Mouse (Mus musculus) hindbrain, embryonic 10.5 days (tissue): ENCODE results near the gene Prol1. TPM values are rescaled to one million over a fixed set of nuclear protein-coding genes. Genes with fewer than 3 reads are reported as not detected.
"Not testable (repeated sequence)": the region's sequence is repeated elsewhere in the genome, so short reads cannot be mapped to it uniquely, and the experiment has no call there.

ENCODE experiments used
- DNase-seq: peaks from one replicate; pipeline ENCODE4 v3.0.0-alpha.2; 2017; ENCODE audit warnings: low spot score
- H3K27ac ChIP-seq: fragments of 300-500 bp; sonication (generic); 2 replicates; pipeline ENCODE4 v1.5.1; 2016; ENCODE audit warnings: mild to moderate bottlenecking, moderate library complexity
- H3K27me3 ChIP-seq: fragments of 300-500 bp; sonication (generic); 2 replicates; pipeline ENCODE4 v1.6.1; 2016; ENCODE audit warnings: mild to moderate bottlenecking; ENCODE audit not compliant: poor library complexity, insufficient read depth, severe bottlenecking
- H3K36me3 ChIP-seq: fragments of 300-500 bp; sonication (generic); 2 replicates; pipeline ENCODE4 v1.6.1; 2016; ENCODE audit warnings: mild to moderate bottlenecking, moderate library complexity
- H3K4me1 ChIP-seq: fragments of 300-500 bp; sonication (generic); replicated peaks from 2 replicates; pipeline ENCODE4 v1.6.1; 2016; ENCODE audit warnings: mild to moderate bottlenecking
- H3K4me3 ChIP-seq: fragments of 300-500 bp; sonication (generic); 2 replicates; pipeline ENCODE4 v1.5.1; 2016; ENCODE audit warnings: mild to moderate bottlenecking, moderate library complexity
- H3K9me3 ChIP-seq: fragments of 300-500 bp; sonication (generic); 2 replicates; pipeline ENCODE4 v1.6.1; 2016; ENCODE audit warnings: mild to moderate bottlenecking, moderate library complexity
- WGBS: fragments of 180-500 bp; shearing (Covaris S2); methylation state at CpG from one replicate; pipeline ENCODE4 v1.1.7; 2016; 5-methylcytosine and 5-hydroxymethylcytosine counted together
- polyA plus RNA-seq: library from polyadenylated mRNA; unstranded; fragments of >200 nt; fragmentation: Nextera tagmentation; extraction: Ambion mirVana; gene quantifications from 2 replicates; pipeline ENCODE4 v1.2.1, GENCODE M21; 2016

Gene Prol1
- not detected in 2 replicates for polyA plus RNA-seq

- 92% methylated on average over 1 of the region's 1 CpGs for WGBS
- Histone ChIP-seq H3K36me3 (no peaks in the 10 kb centered on the region), H3K9me3 (no peaks in the 10 kb centered on the region), H3K27ac (no peak within 1 kb of the TSS), H3K4me1 (no peaks in the 10 kb centered on the region), H3K4me3 (no peak within 1 kb of the TSS), H3K27me3 (no peaks in the 10 kb centered on the region)
- DNase-seq: no peak
Measured at GRCm38 (mm10) chr5:88317012-88317411, at the start of gene Prol1. Prol1 (plus strand) TSS chr5:88317312.

DNA sequence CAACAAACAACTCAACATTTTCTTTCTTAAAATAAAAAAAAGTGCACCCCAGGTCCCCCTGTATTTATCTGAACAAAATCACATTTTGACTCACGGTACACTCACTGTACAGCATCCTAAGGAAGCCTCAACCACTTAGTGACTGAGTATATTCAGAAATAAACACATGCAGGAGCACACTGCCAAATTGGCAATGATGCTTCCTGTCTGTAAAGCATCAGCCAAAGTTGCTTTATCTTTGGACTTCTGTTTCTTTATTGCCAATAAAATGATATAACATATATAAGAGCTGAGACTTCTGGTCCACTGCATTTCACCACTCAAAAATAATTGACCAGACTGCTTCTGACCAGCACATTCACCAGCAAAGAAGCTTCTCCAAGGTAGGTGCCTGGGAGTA lies 48.5 kb upstream of the Prol1 start, which contains the start of gene Gm7714:
Gene Gm7714, plus strand, starts transcription at position 301 of the 400 bp plus-strand sequence.
- DNase-seq: no peak
- 85% methylated on average over 1 of the region's 1 CpGs for WGBS
- Histone ChIP-seq H3K36me3 (no peaks in the 10 kb centered on the region), H3K27ac (no peak within 1 kb of the TSS), H3K4me1 (no peaks in the 10 kb centered on the region), H3K27me3 (no peaks in the 10 kb centered on the region), H3K9me3 (no peaks in the 10 kb centered on the region), H3K4me3 (no peak within 1 kb of the TSS)

DNA sequence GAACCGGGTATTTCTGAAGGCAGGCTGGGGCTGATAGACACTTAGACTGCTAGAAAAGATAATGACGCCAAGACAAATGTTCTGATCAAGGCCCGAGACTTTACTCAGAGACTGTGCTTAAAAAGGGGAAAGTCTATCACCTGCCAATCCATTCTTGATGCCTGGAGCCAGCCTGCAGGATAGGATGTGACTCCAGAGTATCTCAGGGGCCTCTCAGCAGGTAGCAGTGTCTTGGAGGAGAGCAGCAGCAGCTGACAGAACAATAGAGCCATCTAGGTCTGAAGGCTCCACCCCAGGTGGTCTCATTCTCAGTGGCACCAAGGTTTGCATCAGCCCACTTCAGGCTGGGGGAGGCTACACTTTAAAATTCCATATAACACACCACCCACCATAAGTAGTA lies 5.8 kb upstream of the Prol1 start:
- not testable (repeated sequence) for H3K27ac ChIP-seq, H3K4me3 ChIP-seq, H3K9me3 ChIP-seq, DNase-seq, H3K27me3 ChIP-seq, H3K4me1 ChIP-seq, H3K36me3 ChIP-seq
- 58% methylated on average over 3 of the region's 3 CpGs for WGBS

DNA sequence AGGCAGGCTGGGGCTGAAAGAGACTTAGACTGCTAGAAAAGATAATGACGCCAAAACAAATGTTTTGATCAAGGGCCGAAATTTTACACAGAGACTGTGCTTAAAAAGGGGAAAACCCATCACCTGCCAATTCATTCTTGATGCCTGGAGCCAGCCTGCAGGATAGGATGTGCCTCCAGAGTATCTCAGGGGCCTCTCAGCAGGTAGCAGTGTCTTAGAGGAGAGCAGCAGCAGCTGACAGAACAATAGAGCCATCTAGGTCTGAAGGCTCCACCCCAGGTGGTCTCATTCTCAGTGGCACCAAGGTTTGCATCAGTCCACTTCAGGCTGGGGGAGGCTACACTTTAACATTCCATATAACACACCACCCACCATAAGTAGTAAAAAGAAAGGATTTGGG lies 31.4 kb downstream of the Prol1 start:
- not testable (repeated sequence) for DNase-seq, H3K27ac ChIP-seq, H3K36me3 ChIP-seq, H3K4me1 ChIP-seq, H3K9me3 ChIP-seq, H3K27me3 ChIP-seq, H3K4me3 ChIP-seq
- WGBS: 45% methylated on average over 2 of the region's 2 CpGs

DNA sequence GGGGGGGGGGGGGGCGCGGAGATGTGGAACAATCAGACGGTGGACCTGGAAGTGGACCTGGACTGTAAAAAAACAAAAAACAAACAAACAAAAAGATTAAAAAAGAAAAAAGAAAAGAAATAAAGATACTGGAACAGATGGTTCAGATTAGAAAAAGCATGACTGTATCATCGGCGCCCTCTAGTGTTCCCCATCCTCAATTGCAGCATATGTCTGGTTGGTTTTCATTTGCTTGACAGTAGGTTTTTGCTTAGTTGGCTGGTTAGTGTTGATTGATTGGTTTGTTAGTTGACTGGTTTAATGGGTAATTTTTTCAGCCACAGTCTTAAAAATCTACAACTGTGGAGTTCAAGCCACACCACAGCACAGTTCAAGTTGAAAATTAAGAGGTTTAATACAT lies 47.7 kb downstream of the Prol1 start:
- Histone ChIP-seq H3K36me3 (no peaks in the 10 kb centered on the region), H3K9me3 (no peaks in the 10 kb centered on the region), H3K27me3 (no peaks in the 10 kb centered on the region), H3K4me3 (no peak overlapping the region), H3K27ac (no peak overlapping the region), H3K4me1 (no peaks in the 10 kb centered on the region)
- 6% methylated on average over 5 of the region's 5 CpGs for WGBS
- peak; percentile 38 for DNase-seq

DNA sequence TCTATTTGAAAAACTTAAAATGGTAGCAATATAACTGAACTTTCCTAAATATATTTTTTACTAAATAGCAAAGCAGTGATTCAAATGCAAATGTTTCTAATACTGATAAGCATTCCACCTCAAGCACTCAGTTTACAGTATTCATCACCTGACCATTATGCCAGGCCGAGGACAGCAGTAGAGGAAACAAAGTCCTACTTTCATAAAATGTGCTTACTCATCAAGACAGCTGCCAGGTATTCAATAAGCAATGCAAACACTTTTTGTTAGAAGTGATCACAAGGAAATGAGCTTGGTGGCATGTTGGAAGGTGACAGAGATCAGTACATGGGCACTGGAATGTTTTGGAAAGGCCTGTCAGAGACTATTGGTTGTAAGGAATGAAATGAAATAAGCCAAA lies 49.8 kb downstream of the Prol1 start:
- no peaks in the 10 kb centered on the region for H3K9me3 ChIP-seq
- no peaks in the 10 kb centered on the region for H3K36me3 ChIP-seq
- H3K27ac ChIP-seq: no peak overlapping the region
- WGBS: 81% methylated on average over 1 of the region's 1 CpGs
- H3K27me3 ChIP-seq: no peaks in the 10 kb centered on the region
- H3K4me3 ChIP-seq: no peak overlapping the region
- no peaks in the 10 kb centered on the region for H3K4me1 ChIP-seq
- DNase-seq: no peak

DNA sequence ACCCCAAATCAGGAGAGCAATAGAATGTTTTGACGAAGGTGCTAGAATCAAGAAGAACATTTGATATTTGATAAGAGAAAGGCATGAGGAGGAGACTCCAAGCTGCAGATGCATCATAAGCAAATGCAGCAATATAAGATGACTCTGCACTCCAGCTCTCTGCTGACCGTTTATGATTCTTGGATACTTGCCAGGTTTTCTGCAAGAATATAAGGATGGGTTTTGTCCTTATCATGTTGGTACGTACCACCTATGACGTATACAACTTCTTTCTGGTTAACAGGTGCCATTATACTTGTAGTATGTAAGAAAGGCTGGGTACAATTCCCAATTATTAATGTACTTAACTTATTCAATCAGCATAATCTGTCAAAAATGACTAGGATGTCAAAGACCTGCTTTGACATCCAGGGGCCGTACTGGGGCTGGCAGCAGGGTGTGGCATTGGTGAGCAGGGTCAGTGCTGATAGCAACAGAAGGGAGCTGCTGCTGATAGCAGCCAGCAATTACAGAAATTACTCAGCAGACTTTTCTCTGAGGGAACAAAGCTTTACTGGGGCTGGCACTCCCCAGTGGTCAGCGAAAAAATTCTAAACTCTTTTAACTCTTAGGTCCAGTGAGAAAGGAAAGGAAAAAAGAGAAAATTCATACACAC lies 53.6 kb downstream of the Prol1 start:
- H3K36me3 ChIP-seq: no peaks in the 10 kb centered on the region
- no peak overlapping the region for H3K4me3 ChIP-seq
- WGBS: 83% methylated on average over 6 of the region's 6 CpGs
- DNase-seq: no peak
- no peaks in the 10 kb centered on the region for H3K27me3 ChIP-seq
- no peak overlapping the region for H3K27ac ChIP-seq
- H3K9me3 ChIP-seq: no peaks in the 10 kb centered on the region
- H3K4me1 ChIP-seq: no peaks in the 10 kb centered on the region

- Histone ChIP-seq H3K27me3 (no peaks in the 10 kb centered on the region), H3K36me3 (no peaks in the 10 kb centered on the region), H3K27ac (no peak overlapping the region), H3K9me3 (no peaks in the 10 kb centered on the region), H3K4me1 (no peaks in the 10 kb centered on the region), H3K4me3 (no peak overlapping the region)
- no peak for DNase-seq
- 89% methylated on average over 6 of the region's 6 CpGs for WGBS
Measured at GRCm38 (mm10) chr5:88372563-88372962, 55.5 kb downstream of the Prol1 start.

- H3K27ac ChIP-seq: no peak within 1 kb of the TSS
- no peaks in the 10 kb centered on the region for H3K9me3 ChIP-seq
- no peaks in the 10 kb centered on the region for H3K4me1 ChIP-seq
- WGBS: 88% methylated on average over 4 of the region's 4 CpGs
- H3K27me3 ChIP-seq: no peaks in the 10 kb centered on the region
- no peak within 1 kb of the TSS for H3K4me3 ChIP-seq
- DNase-seq: no peak
- no peaks in the 10 kb centered on the region for H3K36me3 ChIP-seq
Measured at GRCm38 (mm10) chr5:88375808-88376207, 58.7 kb downstream of the Prol1 start, which contains the start of gene Amtn. Amtn (plus strand) TSS chr5:88376108.

Other genes with a start within 250 kb of the Prol1 start
- not detected in 2 replicates for gene Smr2, start 230.8 kb upstream of the Prol1 start, polyA plus RNA-seq
- gene Gm11116, start 205.8 kb upstream of the Prol1 start, polyA plus RNA-seq: not detected in 2 replicates
- not detected in 2 replicates for gene Gm11115, start 163.2 kb upstream of the Prol1 start, polyA plus RNA-seq
- not detected in 2 replicates for gene Gm7714, start 48.4 kb upstream of the Prol1 start, polyA plus RNA-seq
- gene Amtn, start 58.8 kb downstream of the Prol1 start, polyA plus RNA-seq: not detected in 2 replicates
- gene Ambn, start 138.7 kb downstream of the Prol1 start, polyA plus RNA-seq: not detected in 2 replicates
- not detected in 2 replicates for gene Enam, start 170.7 kb downstream of the Prol1 start, polyA plus RNA-seq
- 0.34 TPM in 1 of 2 replicates, not detected in the other for gene Jchain, start 210.6 kb downstream of the Prol1 start, polyA plus RNA-seq
- gene Utp3, start 237.2 kb downstream of the Prol1 start, polyA plus RNA-seq: 48.2 and 73.7 TPM in 2 replicates
- gene Rufy3, start 247.7 kb downstream of the Prol1 start, polyA plus RNA-seq: 50.6 and 103 TPM in 2 replicates